Mouse (Mus musculus): ENCODE measurements around the gene Gm9817. TPM values are rescaled to one million over a fixed set of nuclear protein-coding genes. Genes with fewer than 3 reads are reported as not detected.
"Not testable (repeated sequence)": the region's sequence is repeated elsewhere in the genome, so short reads cannot be mapped to it uniquely, and the experiment has no call there.

Gm9817 gene
- 0.19 TPM in 1 of 2 replicates, not detected in the other for total RNA-seq (2021)
- long read RNA-seq, experiment 1: 0 reads
- long read RNA-seq, experiment 2: 0 reads

DNA sequence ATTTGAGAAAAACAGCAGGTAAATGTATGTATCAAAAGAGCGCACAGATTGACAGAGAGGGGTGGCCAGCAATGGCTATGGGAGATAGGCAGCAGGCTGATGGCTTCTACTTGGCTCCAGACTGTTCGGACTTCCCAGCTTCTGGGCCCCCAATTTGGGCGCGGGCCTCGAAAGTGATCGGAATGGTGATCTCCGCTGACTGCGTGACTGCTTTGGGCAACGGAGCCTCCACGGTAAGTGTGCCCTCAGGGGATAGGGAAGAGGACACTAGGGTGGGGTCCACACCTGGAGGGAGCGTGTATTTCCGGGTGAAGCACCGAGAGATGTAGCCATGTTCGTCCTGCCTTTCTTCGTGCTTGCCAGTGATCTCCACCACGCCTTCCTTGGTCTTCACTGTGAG, at the start of gene Gm9817:
Gene Gm9817, plus strand, starts transcription at position 301 of the 400 bp plus-strand sequence.
- not testable (repeated sequence) for DNase-seq

- no peak for DNase-seq
Observed at GRCm38 (mm10) chr13:45029791-45030190, 48.7 kb upstream of the Gm9817 start.

- DNase-seq: peak; percentile 94
Observed at GRCm38 (mm10) chr13:45030830-45031229, 47.7 kb upstream of the Gm9817 start.

DNA sequence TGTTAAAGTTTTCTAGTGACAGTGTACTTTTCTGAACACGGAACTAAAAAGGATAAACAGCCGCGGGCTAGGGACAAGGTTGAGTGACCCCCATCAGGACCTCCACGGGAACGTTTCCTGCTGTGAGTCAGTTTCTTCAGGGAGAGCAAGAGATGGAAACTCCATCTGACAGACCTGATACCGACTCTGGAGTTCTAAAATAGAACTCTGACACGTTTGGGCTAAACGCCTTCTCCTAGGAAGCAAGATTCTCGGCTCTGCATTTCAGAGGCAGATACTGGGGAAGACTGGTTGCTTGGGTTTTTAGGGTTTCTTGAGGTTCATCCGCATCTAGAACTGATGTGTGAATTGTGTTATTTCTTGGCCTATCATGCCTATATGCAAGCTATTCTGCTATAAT, 47.2 kb upstream of the Gm9817 start:
- no peak for DNase-seq

- DNase-seq: no peak
Observed at GRCm38 (mm10) chr13:45031748-45032147, 46.7 kb upstream of the Gm9817 start.

DNA sequence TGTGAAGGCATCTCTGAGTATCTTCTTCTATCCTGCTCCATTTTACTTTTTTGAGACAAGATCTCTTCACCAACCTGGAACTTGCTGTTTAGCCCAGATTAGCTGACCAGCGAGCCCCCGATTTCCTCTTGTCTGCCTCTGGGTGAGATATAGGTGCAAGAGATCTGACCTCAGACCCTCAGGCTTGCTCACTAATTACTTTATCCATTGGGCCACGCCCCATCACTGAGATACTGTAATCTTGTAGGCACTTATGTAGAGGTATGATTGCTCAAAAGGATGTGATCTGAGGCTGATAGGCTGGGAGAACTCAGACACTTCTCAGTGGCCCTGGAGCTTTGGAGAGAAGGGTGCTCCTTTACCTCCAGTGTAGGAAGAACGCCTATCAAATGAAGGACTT, 46.0 kb upstream of the Gm9817 start:
- no peak for DNase-seq

- no peak for DNase-seq
Observed at GRCm38 (mm10) chr13:45033360-45033759, 45.1 kb upstream of the Gm9817 start.

GRCm38 (mm10) chr13:45034759-45035158, 43.7 kb upstream of the Gm9817 start:
- no peak for DNase-seq

- no peak for DNase-seq
Observed at GRCm38 (mm10) chr13:45036417-45036816, 42.1 kb upstream of the Gm9817 start.

GRCm38 (mm10) chr13:45040195-45040594, 38.3 kb upstream of the Gm9817 start:
- DNase-seq: no peak

GRCm38 (mm10) chr13:45040741-45041140, 37.8 kb upstream of the Gm9817 start:
- DNase-seq: no peak

GRCm38 (mm10) chr13:45043466-45043865, 35.0 kb upstream of the Gm9817 start:
- no peak for DNase-seq

DNA sequence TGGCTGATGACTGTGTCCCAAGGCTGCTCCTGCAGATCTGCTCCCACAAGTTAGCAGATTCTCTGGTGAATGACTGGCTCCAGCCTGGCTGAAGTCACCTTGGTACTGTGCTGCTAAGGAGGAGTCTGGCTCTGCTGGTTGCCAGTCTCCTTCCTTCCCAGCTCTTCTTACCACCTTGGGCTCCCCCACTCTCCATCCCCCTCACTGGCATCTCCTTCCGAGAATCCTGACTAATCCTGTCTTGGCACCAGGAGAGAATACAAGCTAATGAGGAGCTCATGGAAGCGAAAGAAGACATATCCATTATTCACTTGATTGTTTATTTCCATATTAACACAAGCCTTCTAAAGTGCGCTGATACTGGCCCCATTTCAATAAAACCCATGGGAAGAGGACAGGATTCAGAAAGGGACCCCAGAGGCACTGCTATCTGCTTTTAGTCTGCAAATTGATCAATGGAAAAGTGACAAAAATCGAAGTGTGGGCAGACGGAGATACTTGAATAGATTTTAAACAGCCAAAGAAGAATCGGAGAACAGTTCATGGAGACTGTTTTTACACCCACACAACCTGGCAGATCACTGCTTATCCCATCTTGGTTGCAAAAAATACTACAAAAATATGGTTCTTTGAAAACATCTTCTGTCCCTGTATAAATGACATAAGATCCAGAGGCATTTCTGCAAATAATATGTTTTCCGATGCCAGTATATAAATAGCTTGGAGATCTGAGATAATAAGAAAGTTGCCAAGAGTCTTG, 29.1 kb upstream of the Gm9817 start:
- DNase-seq: no peak

GRCm38 (mm10) chr13:45052805-45053204, 25.7 kb upstream of the Gm9817 start:
- no peak for DNase-seq

GRCm38 (mm10) chr13:45053843-45054242, 24.6 kb upstream of the Gm9817 start:
- no peak for DNase-seq

GRCm38 (mm10) chr13:45059206-45059605, 19.3 kb upstream of the Gm9817 start:
- no peak for DNase-seq

- DNase-seq: no peak
Observed at GRCm38 (mm10) chr13:45063146-45063545, 15.3 kb upstream of the Gm9817 start.

DNA sequence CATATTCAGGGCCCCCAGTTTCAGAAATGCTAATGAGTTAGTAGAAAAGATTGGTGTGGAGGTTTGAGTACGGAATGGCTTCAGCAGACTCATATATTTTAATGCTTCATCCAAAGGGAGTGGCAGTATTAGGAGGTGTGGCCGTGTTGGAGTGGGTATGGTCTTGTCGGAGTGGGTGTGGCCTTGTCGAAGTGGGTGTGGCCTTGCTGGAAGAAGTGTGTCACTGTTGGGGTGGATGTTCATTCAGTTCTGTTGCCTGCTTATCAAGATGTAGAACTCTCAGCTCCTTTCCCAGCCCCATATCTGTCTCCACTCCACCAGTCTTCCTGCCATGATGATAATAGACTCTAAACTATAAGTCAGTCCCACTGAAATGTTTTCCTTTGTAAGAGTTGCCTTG, 13.5 kb upstream of the Gm9817 start:
- no peak for DNase-seq

- DNase-seq: no peak
Observed at GRCm38 (mm10) chr13:45070366-45070765, 8.1 kb upstream of the Gm9817 start.

DNA sequence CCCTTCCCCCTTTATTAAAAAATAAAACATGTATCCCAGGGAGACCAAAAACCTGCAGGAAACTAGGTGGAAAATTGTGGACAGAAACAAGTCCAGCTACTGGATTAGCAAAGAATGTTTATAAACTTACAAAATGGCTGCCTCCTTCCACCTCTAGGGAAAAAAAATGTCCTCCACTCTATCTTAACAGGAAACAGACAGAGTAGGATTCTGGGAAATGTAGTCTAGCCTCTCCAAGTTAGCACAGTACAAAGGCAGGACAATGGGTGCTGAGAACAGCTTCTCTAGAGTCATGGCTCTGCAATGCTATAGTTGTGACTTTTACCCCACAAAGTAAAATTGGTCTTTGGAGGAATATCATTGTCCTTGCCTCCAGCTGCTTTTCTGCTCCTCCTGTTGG, 3.5 kb upstream of the Gm9817 start:
- DNase-seq: no peak

- DNase-seq: no peak
Observed at GRCm38 (mm10) chr13:45075715-45076114, 2.8 kb upstream of the Gm9817 start.

- no peak for DNase-seq
Observed at GRCm38 (mm10) chr13:45080771-45081170, 2.3 kb downstream of the Gm9817 start.

DNA sequence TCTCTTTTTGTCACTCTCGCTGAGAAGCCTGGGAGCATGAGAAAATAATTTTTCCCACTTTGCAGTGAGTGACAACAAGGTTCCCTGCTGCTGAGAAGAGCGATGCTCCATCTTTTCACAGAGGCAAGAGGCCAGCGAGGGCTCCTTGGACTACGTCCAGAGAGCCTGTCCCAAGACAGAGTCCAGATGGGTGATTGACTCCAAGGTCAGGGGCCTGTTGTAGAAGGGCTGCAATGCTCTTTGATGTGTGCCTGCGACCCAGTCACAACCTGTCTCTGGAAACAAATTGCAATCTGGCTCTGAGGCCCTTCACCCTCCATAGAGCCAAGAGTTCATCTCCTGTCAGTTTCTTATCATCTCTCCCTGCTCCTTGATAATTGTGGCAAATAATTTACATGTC, 5.2 kb downstream of the Gm9817 start:
- DNase-seq: peak; percentile 74

GRCm38 (mm10) chr13:45088796-45089221, 10.3 kb downstream of the Gm9817 start:
- DNase-seq: peak; percentile 31

All from adrenal gland, postnatal 14 days (tissue).